Mouse (Mus musculus) limb, embryonic 14.5 days (tissue): ENCODE measurements around the gene Cuedc2. TPM values are rescaled to one million over a fixed set of nuclear protein-coding genes. Genes with fewer than 3 reads are reported as not detected.

Experiments
- ATAC-seq: fragments of 200-750 bp; cut with Nextera tagmentation; 2 replicates; pipeline ENCODE4 v1.8.0; 2017; ENCODE audit warnings: low read depth, moderate number of reproducible peaks, moderate TSS enrichment; ENCODE audit not compliant: low FRiP score
- DNase-seq: peaks from one replicate; pipeline ENCODE4 v3.0.0-alpha.2; 2015; ENCODE audit warnings: low spot score
- H3K27ac ChIP-seq: fragments of 300-500 bp; sonication (generic); replicated peaks from 2 replicates; pipeline ENCODE4 v1.5.1; 2014; ENCODE audit warnings: low read depth, mild to moderate bottlenecking, low read length, moderate library complexity, mixed read lengths
- H3K27me3 ChIP-seq: fragments of 300-500 bp; sonication (generic); 2 replicates; pipeline ENCODE4 v1.6.1; 2014; ENCODE audit warnings: low read length, mixed read lengths; ENCODE audit not compliant: control insufficient read depth, insufficient read depth
- H3K36me3 ChIP-seq: fragments of 300-500 bp; sonication (generic); 2 replicates; pipeline ENCODE4 v1.6.1; 2014; ENCODE audit warnings: mild to moderate bottlenecking, low read length, moderate library complexity, mixed read lengths; ENCODE audit not compliant: control insufficient read depth, insufficient read depth
- H3K4me1 ChIP-seq: fragments of 300-500 bp; sonication (generic); 2 replicates; pipeline ENCODE4 v1.6.1; 2014; ENCODE audit warnings: antibody characterized with exemption, low read length, mixed read lengths; ENCODE audit not compliant: control insufficient read depth, insufficient read depth
- H3K4me2 ChIP-seq: fragments of 300-500 bp; sonication (generic); replicated peaks from 2 replicates; pipeline ENCODE4 v1.6.1; 2014; ENCODE audit warnings: low read depth, mild to moderate bottlenecking, low read length, moderate library complexity; ENCODE audit not compliant: severe bottlenecking
- H3K4me3 ChIP-seq: fragments of 300-500 bp; sonication (generic); replicated peaks from 2 replicates; pipeline ENCODE4 v1.5.1; 2014; ENCODE audit warnings: low read length
- H3K9ac ChIP-seq: fragments of 300-500 bp; sonication (generic); 2 replicates; pipeline ENCODE4 v1.6.1; 2014; ENCODE audit warnings: mild to moderate bottlenecking, low read depth, low read length, moderate library complexity; ENCODE audit not compliant: severe bottlenecking
- H3K9me3 ChIP-seq: fragments of 300-500 bp; sonication (generic); 2 replicates; pipeline ENCODE4 v1.6.1; 2016; ENCODE audit warnings: low read length; ENCODE audit not compliant: control insufficient read depth
- POLR2A ChIP-seq: fragments of 200-500 bp; IDR thresholded peaks from 2 replicates; pipeline ENCODE4 v1.8.0; 2012; ENCODE audit warnings: inconsistent platforms, mild to moderate bottlenecking, moderate library complexity, borderline replicate concordance; ENCODE audit not compliant: insufficient read depth, insufficient read length; ENCODE audit errors: extremely low read depth
- WGBS: fragments of 180-500 bp; shearing (Covaris S2); extraction: QIAGEN DNeasy Blood & Tissue Kit; methylation state at CpG from one replicate; pipeline ENCODE4 v1.1.7; 2014; 5-methylcytosine and 5-hydroxymethylcytosine counted together
- polyA plus RNA-seq, 2 experiments: library from polyadenylated mRNA; depleted of rRNA in 1 of 2; stranded (reverse) in 1 of 2; unstranded in 1 of 2; fragments of >200 nt; fragmentation: Nextera tagmentation in 1 of 2; extraction: Ambion mirVana in 1 of 2; gene quantifications; 2 replicates each; pipeline versions ENCODE4 v1.2.1 to v1.2.3; 2012 to 2014

The Cuedc2 gene
- polyA plus RNA-seq, 2 experiments: 110 to 164 TPM

DNA sequence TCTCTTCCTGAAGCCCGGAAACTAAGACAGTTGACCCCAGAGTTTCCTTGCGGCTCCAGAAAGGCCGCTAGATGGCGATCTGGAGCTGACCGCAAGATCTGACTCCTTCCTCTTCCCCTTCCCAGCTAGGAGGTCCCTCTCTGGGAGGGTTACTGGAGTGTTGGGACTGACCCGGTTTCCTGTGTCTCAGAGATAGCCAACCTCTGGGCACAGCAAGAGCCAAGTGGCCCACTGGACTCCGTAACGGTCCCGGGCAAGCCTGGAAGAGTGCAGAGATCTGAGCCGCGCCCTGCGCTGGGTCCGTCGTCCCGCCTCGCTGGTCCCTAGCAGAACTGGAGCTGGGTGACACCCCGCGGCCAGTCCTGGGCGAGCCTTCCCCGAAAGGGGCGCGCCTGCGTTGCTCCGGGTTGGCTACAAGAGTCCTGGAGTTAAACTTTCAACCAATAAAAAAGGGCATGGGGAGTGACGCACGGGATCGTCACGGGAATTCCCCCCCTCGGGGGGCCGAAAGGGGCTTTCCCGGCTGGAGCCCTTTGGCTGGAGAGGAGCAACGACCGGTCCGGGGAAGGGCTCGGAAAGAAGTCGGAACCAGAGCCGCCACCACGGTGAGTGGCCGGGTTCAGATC is 34.2 kb downstream of the Cuedc2 start, which contains the start of gene Nfkb2:
Nfkb2 (plus strand) TSS at position 105 of the 626 bp plus-strand sequence.
- Histone ChIP-seq H3K27me3 (peaks cover 7% of the 10 kb centered on the region; the same call in 1 of the 2 replicates), H3K9ac (peak within 1 kb of the TSS; percentile 64), H3K36me3 (peaks cover 5% of the 10 kb centered on the region), H3K27ac (peak within 1 kb of the TSS; percentile 67), H3K4me2 (peak within 1 kb of the TSS; percentile 98), H3K4me1 (peaks cover 17% of the 10 kb centered on the region), H3K9me3 (no peaks in the 10 kb centered on the region), H3K4me3 (peak within 1 kb of the TSS; percentile 74)
- ATAC-seq (peak; percentile 89), DNase-seq (peak; percentile 86)
- under 1% methylated on average over 39 of the region's 39 CpGs for WGBS
- no peak for TF ChIP-seq POLR2A

DNA sequence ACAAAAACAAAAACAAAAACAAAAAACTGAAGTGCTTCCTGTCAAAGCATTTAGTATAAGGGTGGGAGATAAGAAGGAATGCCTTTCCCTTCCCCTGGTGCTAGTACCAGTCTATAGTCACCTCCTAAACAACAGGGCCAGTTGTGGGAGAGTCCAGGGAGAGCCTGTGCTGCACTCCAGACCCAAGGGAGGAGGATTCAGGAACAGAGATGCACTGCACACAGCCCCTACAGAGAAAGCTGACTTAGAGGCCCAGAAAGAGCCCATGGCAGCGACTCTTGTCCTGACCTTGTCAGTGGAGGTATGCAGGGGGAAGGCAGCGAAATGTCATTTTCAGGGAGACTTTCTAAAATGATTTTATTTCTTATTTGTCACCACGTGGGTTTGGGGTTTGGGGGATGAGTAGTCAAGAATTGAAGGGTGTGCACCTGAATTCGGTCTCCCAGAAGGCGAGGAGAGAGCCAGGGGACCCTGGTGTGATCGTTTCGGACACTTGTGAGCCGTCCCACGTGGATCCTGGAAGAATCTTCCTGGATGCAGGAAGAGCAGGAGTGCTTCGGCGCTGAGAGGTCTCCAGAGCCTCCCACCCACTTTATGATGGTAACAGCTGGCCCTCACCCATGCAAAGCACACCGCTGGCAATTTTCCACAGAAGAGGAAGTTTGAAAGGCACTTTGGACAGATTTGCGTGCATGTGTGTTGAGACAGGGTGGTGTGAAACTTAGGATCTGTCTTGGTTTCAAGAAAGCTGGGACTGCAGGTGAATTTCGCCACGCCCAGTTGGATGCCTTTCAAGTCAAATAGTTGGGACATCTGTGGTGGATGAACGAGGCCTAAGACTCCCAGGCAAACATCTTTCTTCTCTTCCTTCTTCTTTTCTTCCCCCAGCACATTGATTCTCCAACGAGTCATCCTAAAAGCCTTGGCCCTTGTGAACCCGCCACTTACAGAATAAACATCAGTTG is 35.0 kb downstream of the Cuedc2 start:
- peak overlapping the region; percentile 74 for H3K4me3 ChIP-seq
- no peak for DNase-seq
- 50% methylated on average over 18 of the region's 18 CpGs for WGBS
- ATAC-seq: no peak
- peaks cover 5% of the 10 kb centered on the region for H3K36me3 ChIP-seq
- H3K9me3 ChIP-seq: no peaks in the 10 kb centered on the region
- H3K27ac ChIP-seq: no peak overlapping the region
- H3K4me1 ChIP-seq: peaks cover 13% of the 10 kb centered on the region
- H3K27me3 ChIP-seq: peaks cover 4% of the 10 kb centered on the region; the same call in 1 of the 2 replicates
- H3K4me2 ChIP-seq: peak overlapping the region; percentile 98
- H3K9ac ChIP-seq: peak overlapping the region; percentile 64; the same call in 1 of the 2 replicates
- TF ChIP-seq POLR2A: no peak

DNA sequence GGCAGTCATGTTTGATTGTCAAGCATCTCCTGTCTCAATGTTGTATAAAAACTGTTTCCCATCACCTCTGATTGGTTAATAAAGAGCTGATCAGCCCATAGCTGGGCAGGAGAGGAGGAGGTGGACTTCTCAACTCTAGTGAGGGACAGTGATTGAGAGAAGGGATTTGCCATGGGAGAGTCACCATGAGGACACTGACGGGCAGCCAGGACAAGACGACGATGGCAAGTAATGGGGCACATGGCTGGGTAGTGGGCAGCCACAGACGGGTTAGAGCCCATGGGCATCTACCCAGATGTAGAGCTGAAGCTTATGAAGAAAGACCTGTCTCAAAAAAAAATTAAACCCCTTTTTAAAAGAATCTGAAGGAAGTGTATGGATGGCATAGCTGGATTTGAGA is 36.0 kb downstream of the Cuedc2 start:
- ATAC-seq (no peak), DNase-seq (no peak)
- TF ChIP-seq POLR2A: no peak
- no peaks in the 10 kb centered on the region for H3K9me3 ChIP-seq
- H3K4me1 ChIP-seq: peaks cover 12% of the 10 kb centered on the region
- no peak overlapping the region for H3K9ac ChIP-seq
- H3K36me3 ChIP-seq: peaks cover 5% of the 10 kb centered on the region
- no peak overlapping the region for H3K4me3 ChIP-seq
- no peaks in the 10 kb centered on the region for H3K27me3 ChIP-seq
- 87% methylated on average over 4 of the region's 4 CpGs for WGBS
- no peak overlapping the region for H3K4me2 ChIP-seq
- H3K27ac ChIP-seq: no peak overlapping the region

DNA sequence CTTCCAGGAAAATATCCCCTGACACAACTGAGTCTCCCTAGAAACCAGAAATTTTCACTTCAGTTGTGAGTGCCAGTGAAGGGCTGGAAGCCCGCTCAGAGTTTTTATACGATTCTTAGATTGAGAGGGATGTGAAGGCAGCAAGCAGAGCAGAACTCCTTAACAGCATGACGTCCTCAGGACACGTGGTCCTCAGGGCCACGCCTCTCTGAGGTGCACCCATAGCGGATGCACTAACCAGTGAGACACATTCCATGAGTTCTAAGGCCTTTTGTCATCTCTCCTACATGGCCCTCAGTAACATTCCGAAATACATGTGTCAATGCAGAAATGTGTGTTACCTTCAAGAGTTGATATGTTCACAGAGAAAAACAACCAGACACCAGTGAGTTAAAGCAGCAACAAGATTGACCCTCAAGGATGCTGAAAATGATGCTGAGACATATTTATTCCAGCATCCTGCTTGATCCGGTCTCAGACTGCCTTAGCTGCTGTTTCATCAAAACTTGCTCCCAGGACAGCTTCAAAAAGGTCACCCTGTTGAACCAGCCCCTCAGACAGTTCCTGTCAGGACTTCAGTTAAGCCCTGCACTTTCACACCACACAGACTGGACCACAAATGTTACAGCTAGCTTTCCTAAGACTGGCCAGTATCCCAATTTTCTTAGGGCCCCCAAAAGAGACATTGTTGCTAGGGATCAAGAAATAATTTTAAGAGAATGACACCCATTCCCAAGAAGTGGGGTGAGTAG is 38.0 kb downstream of the Cuedc2 start:
- H3K4me1 ChIP-seq: peaks cover 5% of the 10 kb centered on the region; the same call in 1 of the 2 replicates
- DNase-seq: no peak
- no peak for ATAC-seq
- no peak overlapping the region for H3K9ac ChIP-seq
- H3K27me3 ChIP-seq: no peaks in the 10 kb centered on the region
- TF ChIP-seq POLR2A: no peak
- no peak overlapping the region for H3K27ac ChIP-seq
- no peak overlapping the region for H3K4me2 ChIP-seq
- no peaks in the 10 kb centered on the region for H3K36me3 ChIP-seq
- 33% methylated on average over 8 of the region's 8 CpGs for WGBS
- no peaks in the 10 kb centered on the region for H3K9me3 ChIP-seq
- no peak overlapping the region for H3K4me3 ChIP-seq

DNA sequence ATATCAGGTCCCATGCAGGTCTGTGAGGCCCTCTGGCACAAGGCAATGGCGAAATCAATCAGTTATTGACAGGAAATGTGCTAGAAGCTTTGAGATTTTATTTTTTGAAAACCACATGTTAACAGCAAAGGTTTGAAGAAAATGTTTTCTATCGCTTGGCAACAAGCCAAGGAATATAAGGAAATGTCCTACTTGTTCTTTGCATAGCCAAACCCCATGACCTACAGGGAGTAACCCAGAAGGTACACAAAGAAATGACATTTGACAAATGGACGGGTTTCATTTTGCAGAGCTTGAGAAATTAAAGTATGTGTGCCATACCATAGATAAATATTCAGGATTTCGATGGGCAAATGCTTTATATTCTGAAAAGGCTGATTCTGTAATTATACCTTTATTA is 41.6 kb downstream of the Cuedc2 start:
- no peak for ATAC-seq
- Histone ChIP-seq H3K4me1 (no peaks in the 10 kb centered on the region), H3K4me3 (no peak overlapping the region), H3K27me3 (no peaks in the 10 kb centered on the region), H3K4me2 (no peak overlapping the region), H3K9me3 (no peaks in the 10 kb centered on the region), H3K27ac (no peak overlapping the region), H3K36me3 (no peaks in the 10 kb centered on the region), H3K9ac (no peak overlapping the region)
- TF ChIP-seq POLR2A: no peak
- 71% methylated on average over 4 of the region's 4 CpGs for WGBS
- no peak for DNase-seq
